Mouse (Mus musculus) midbrain, embryonic 15.5 days (tissue): ENCODE data around the gene Gm20388. TPM values are rescaled to one million over a fixed set of nuclear protein-coding genes. Genes with fewer than 3 reads are reported as not detected.

Experiments used
- ATAC-seq: fragments of 200-750 bp; cut with Nextera tagmentation; replicated peaks from 2 replicates; pipeline ENCODE4 v1.8.0; 2017; ENCODE audit warnings: moderate TSS enrichment
- H3K27ac ChIP-seq: fragments of 300-500 bp; sonication (generic); 2 replicates; pipeline ENCODE4 v1.5.1; 2015; ENCODE audit warnings: mild to moderate bottlenecking, inconsistent platforms
- H3K27me3 ChIP-seq: fragments of 300-500 bp; sonication (generic); replicated peaks from 2 replicates; pipeline ENCODE4 v1.6.1; 2015; ENCODE audit warnings: inconsistent platforms
- H3K36me3 ChIP-seq: fragments of 300-500 bp; sonication (generic); replicated peaks from 2 replicates; pipeline ENCODE4 v1.6.1; 2015; ENCODE audit warnings: inconsistent platforms
- H3K4me1 ChIP-seq: fragments of 300-500 bp; sonication (generic); 2 replicates; pipeline ENCODE4 v1.6.1; 2015; ENCODE audit warnings: inconsistent platforms
- H3K4me2 ChIP-seq: fragments of 300-500 bp; sonication (generic); 2 replicates; pipeline ENCODE4 v1.6.1; 2015; ENCODE audit warnings: inconsistent platforms, mild to moderate bottlenecking, moderate library complexity
- H3K4me3 ChIP-seq: fragments of 300-500 bp; sonication (generic); 2 replicates; pipeline ENCODE4 v1.5.1; 2015; ENCODE audit warnings: mild to moderate bottlenecking, inconsistent platforms
- H3K9ac ChIP-seq: fragments of 300-500 bp; sonication (generic); 2 replicates; pipeline ENCODE4 v1.6.1; 2015; ENCODE audit warnings: mild to moderate bottlenecking, inconsistent platforms
- H3K9me3 ChIP-seq: fragments of 300-500 bp; sonication (generic); 2 replicates; pipeline ENCODE4 v1.6.1; 2016; ENCODE audit warnings: inconsistent platforms
- WGBS: fragments of 180-500 bp; shearing (Covaris S2); methylation state at CpG from one replicate; pipeline ENCODE4 v1.1.7; 2015; ENCODE audit warnings: mixed read lengths; 5-methylcytosine and 5-hydroxymethylcytosine counted together
- polyA plus RNA-seq: library from polyadenylated mRNA; unstranded; fragments of >200 nt; fragmentation: Nextera tagmentation; extraction: Ambion mirVana; gene quantifications from 2 replicates; pipeline ENCODE4 v1.2.1, GENCODE M21; 2015

The Gm20388 gene
- polyA plus RNA-seq, 1 experiment from 2014 or later = 5.6 TPM

DNA sequence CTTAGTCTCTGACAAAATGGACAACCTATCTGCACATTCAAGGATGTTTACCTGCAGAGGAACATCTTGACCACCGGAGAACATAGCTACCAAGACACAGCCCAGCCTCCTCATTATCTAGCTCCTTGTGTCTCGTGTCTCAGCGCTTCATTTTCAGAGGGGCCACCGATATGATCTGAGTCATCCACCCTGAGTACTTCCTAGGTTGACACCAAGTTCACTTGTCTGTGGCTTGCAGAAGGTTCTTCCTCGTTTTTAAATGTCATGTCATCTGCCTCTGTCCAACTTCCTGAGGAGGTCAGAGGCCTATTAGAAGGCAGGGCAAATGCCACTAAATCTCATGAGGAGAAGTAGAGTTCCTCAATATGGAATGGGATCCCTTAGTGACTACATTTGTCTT lies 201.9 kb downstream of the Gm20388 start:
- Histone ChIP-seq H3K36me3 (no peaks in the 10 kb centered on the region), H3K4me1 (peaks cover 21% of the 10 kb centered on the region), H3K9ac (no peak overlapping the region), H3K9me3 (no peaks in the 10 kb centered on the region), H3K4me2 (0 out of 2 replicates have a peak overlapping the region, but pooled peaks have one; percentile 77), H3K27me3 (peaks cover 6% of the 10 kb centered on the region; the same call in 1 of the 2 replicates), H3K4me3 (no peak overlapping the region), H3K27ac (no peak overlapping the region)
- ATAC-seq = no peak
- 90% methylated on average over 5 of the region's 5 CpGs for WGBS

DNA sequence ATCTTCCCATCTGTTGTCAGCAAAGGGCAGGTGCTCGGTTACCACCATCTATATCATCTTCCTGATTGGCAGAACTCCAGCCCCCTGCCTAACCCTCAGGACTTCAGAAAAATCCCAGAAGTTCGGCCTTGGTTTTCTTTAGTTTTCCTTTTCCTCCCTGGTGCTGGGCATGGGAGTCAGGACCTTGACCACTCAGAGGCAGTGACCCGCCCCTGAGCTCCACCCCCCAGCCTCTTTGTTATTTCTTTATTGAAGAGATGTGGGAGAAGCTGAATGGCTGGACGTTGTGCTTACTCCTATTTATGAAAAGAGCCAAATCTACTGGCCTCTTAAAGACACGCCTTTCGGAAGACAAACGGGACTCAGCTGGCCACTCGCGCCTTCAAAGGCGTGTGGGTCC lies 202.7 kb downstream of the Gm20388 start:
- peak overlapping the region; percentile 86 for H3K4me3 ChIP-seq
- H3K4me2 ChIP-seq = peak overlapping the region; percentile 77
- H3K27ac ChIP-seq = peak overlapping the region; percentile 90
- ATAC-seq = peak; percentile 34
- H3K9ac ChIP-seq = peak overlapping the region; percentile 67
- no peaks in the 10 kb centered on the region for H3K36me3 ChIP-seq
- H3K27me3 ChIP-seq = peaks cover 6% of the 10 kb centered on the region; the same call in 1 of the 2 replicates
- peaks cover 21% of the 10 kb centered on the region for H3K4me1 ChIP-seq
- no peaks in the 10 kb centered on the region for H3K9me3 ChIP-seq
- 5% methylated on average over 10 of the region's 10 CpGs for WGBS

DNA sequence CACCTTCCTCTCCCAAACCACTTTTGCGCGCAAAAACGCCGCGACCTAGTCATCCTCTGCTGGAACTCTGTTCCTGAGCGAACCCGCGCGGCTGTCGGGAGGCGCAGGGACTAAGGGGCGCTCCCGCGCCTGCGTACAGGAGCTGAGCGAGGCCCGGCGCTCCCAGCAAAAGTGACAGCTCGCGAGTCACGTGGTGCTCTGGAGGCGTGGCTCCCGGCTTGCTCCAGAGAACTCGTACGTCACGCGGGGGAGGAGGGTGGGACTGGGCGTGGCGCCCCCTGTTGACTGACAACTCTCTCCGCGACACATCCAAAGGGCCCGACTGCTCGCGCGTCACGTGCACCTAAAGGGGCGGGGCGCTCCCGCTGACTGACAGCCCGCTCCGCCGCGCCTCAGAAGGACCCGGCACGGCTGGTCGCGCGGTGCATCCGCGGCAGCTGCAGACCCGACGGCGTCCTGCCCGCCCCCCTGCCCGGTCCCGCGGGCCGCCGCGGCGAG lies 203.2 kb downstream of the Gm20388 start, which contains the start of gene 6430548M08Rik:
Gene 6430548M08Rik, plus strand, starts transcription at position 395 of the 498 bp plus-strand sequence.
- under 1% methylated on average over 61 of the region's 61 CpGs for WGBS
- Histone ChIP-seq H3K9me3 (no peaks in the 10 kb centered on the region), H3K4me1 (peaks cover 21% of the 10 kb centered on the region), H3K9ac (peak within 1 kb of the TSS; percentile 81), H3K27ac (peak within 1 kb of the TSS; percentile 90), H3K36me3 (no peaks in the 10 kb centered on the region), H3K27me3 (peaks cover 6% of the 10 kb centered on the region; the same call in 1 of the 2 replicates), H3K4me3 (peak within 1 kb of the TSS; percentile 86), H3K4me2 (peak within 1 kb of the TSS; percentile 77)
- ATAC-seq = peak; percentile 96

DNA sequence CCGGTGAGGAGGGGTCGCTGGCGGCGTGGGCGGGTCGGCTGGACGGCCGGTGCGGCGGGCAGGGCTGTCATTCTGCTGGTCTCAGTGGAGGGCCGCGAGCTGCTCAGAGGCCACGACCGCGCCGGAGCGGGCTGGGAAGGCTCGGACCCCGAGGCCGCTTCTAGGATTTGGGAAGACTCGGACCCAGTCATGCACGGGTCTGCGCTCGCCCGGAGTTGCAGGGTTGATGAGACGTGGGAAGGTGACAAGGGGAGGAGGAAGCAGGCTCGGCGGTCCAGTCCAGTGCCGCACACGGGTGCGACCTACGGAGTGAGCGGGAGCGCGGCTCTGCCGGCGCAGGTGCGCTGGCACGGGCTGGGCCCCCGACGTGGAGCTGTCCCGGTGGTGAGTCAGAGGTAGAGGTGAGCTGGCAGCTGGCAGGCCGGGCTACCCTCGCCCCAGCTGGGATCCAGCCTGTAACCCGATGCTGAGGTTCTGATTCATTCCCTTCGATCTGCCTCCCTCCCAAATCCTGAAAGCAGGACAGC lies 203.7 kb downstream of the Gm20388 start:
- peak; percentile 72 for ATAC-seq
- peaks cover 6% of the 10 kb centered on the region; the same call in 1 of the 2 replicates for H3K27me3 ChIP-seq
- peak overlapping the region; percentile 77 for H3K4me2 ChIP-seq
- no peaks in the 10 kb centered on the region for H3K9me3 ChIP-seq
- WGBS = 1% methylated on average over 46 of the region's 46 CpGs
- peak overlapping the region; percentile 86 for H3K4me3 ChIP-seq
- no peaks in the 10 kb centered on the region for H3K36me3 ChIP-seq
- peak overlapping the region; percentile 88 for H3K27ac ChIP-seq
- H3K9ac ChIP-seq = peak overlapping the region; percentile 81
- peaks cover 21% of the 10 kb centered on the region for H3K4me1 ChIP-seq

DNA sequence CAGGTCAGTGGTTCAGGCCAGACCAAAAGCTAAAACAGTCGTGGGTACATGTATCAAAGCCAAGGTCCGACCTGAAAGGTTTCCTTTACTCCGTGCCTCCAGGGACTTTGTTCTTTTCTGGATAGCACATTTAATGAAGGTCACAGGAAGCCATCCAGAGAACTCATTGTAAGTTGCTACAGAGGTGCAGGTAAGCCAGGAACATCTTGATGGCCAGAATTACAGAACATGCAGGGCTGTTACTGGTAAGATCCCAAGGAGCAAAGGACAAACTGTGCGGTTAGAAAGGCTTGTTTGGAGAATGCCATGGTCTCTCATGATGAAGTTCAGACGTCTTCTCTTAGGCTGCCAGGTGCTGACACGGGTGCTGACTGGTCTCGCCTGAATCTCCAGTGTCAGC lies 206.0 kb downstream of the Gm20388 start:
- Histone ChIP-seq H3K9me3 (no peaks in the 10 kb centered on the region), H3K27me3 (peaks cover 6% of the 10 kb centered on the region; the same call in 1 of the 2 replicates), H3K9ac (no peak overlapping the region), H3K4me3 (no peak overlapping the region), H3K36me3 (no peaks in the 10 kb centered on the region), H3K4me1 (peaks cover 21% of the 10 kb centered on the region), H3K27ac (no peak overlapping the region), H3K4me2 (no peak overlapping the region)
- ATAC-seq = no peak
- WGBS = 75% methylated on average over 7 of the region's 7 CpGs

DNA sequence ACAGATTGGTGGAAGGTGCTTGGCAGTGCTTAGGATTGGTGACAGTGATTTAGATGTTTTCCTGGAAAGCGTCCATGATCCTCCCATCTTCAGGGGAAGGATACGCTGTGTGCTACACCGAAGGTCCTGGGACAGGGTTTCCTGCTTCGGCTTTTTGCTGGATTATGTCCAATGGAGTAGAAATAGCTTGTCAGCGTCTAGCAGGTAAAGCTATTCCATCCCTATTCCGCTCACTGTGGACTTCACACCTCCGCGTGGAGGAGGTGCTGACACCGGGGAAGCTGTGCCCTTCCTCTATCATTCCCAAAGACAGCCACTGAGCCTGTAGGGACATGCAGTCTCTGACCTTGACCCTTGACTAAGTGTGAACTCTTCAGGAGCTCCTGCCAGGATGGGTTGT lies 207.5 kb downstream of the Gm20388 start:
- no peak overlapping the region for H3K9ac ChIP-seq
- H3K27me3 ChIP-seq = peaks cover 6% of the 10 kb centered on the region; the same call in 1 of the 2 replicates
- no peaks in the 10 kb centered on the region for H3K9me3 ChIP-seq
- no peak for ATAC-seq
- no peaks in the 10 kb centered on the region for H3K36me3 ChIP-seq
- no peak overlapping the region for H3K4me3 ChIP-seq
- peaks cover 18% of the 10 kb centered on the region for H3K4me1 ChIP-seq
- H3K4me2 ChIP-seq = no peak overlapping the region
- 91% methylated on average over 9 of the region's 9 CpGs for WGBS
- no peak overlapping the region for H3K27ac ChIP-seq

DNA sequence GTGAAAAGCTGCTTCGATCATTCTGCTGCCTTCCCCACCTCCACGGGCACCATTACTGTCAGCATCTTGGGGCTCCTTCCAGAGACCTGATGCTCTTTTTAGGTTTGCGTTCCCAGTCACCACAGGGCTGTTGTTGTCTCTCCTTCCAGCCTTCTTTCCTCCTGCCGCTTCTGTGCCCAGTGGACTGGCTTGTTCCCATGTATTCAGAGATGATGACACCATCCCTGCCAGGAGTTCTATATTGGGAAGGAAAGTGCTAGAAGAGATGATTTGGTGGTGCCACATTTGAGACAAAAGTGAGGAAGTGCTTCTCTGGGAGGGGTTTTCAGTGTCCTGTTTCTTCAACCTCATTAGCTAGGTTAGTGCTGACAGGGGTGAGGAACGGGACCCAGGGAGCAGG lies 208.2 kb downstream of the Gm20388 start:
- no peak overlapping the region for H3K4me3 ChIP-seq
- H3K9ac ChIP-seq = no peak overlapping the region
- peaks cover 6% of the 10 kb centered on the region; the same call in 1 of the 2 replicates for H3K27me3 ChIP-seq
- ATAC-seq = no peak
- peaks cover 16% of the 10 kb centered on the region for H3K4me1 ChIP-seq
- no peak overlapping the region for H3K4me2 ChIP-seq
- H3K36me3 ChIP-seq = no peaks in the 10 kb centered on the region
- H3K9me3 ChIP-seq = no peaks in the 10 kb centered on the region
- WGBS = 85% methylated on average over 5 of the region's 5 CpGs
- H3K27ac ChIP-seq = no peak overlapping the region

DNA sequence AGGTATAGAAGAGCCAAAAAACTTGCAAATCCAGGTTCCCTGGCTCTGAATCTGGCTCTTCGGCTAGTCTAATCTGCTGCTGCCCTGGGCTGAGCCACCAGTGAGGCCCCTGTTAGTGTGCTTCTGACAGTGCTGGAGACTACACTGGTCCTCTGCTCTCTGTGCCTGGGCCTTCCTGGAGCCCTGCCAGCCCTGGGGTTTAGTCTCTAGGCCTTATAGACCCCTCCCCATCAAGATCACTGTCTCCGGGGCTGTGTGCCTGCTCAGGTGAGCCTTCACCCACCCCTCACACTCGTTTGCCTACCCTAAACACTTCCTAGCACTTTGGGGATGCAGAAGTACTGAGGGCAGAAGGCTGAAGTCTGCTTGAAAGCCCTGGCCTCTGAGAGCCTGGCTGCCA lies 208.8 kb downstream of the Gm20388 start:
- H3K9me3 ChIP-seq = no peaks in the 10 kb centered on the region
- peaks cover 17% of the 10 kb centered on the region for H3K4me1 ChIP-seq
- H3K9ac ChIP-seq = no peak overlapping the region
- 69% methylated on average over 3 of the region's 3 CpGs for WGBS
- H3K27ac ChIP-seq = no peak overlapping the region
- H3K36me3 ChIP-seq = no peaks in the 10 kb centered on the region
- no peak for ATAC-seq
- no peak overlapping the region for H3K4me2 ChIP-seq
- no peak overlapping the region for H3K4me3 ChIP-seq
- H3K27me3 ChIP-seq = peaks cover 6% of the 10 kb centered on the region; the same call in 1 of the 2 replicates

DNA sequence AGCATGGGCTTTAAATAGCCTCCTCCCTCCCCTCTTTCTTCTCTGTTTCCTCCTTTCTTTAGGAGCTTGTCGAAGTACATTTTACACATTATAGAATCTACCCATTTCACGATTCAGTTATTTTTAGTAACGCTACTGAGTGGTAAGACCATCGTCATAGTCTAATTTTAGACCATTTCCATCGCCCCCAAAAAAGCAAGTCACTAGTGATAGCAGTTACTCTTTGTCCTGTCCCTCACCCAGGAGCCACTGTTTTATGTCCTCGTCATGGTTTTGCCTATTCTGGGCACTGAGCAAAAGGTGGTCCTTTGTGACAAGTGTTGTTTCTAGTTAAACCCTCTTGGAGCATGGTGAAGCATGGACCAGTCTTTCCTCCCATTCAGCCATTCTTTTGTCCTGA lies 209.3 kb downstream of the Gm20388 start:
- ATAC-seq = no peak
- H3K4me1 ChIP-seq = peaks cover 17% of the 10 kb centered on the region
- H3K27ac ChIP-seq = no peak overlapping the region
- no peak overlapping the region for H3K4me3 ChIP-seq
- H3K9me3 ChIP-seq = no peaks in the 10 kb centered on the region
- H3K9ac ChIP-seq = no peak overlapping the region
- H3K36me3 ChIP-seq = no peaks in the 10 kb centered on the region
- H3K4me2 ChIP-seq = no peak overlapping the region
- WGBS = 77% methylated on average over 6 of the region's 6 CpGs
- peaks cover 5% of the 10 kb centered on the region; the same call in 1 of the 2 replicates for H3K27me3 ChIP-seq

DNA sequence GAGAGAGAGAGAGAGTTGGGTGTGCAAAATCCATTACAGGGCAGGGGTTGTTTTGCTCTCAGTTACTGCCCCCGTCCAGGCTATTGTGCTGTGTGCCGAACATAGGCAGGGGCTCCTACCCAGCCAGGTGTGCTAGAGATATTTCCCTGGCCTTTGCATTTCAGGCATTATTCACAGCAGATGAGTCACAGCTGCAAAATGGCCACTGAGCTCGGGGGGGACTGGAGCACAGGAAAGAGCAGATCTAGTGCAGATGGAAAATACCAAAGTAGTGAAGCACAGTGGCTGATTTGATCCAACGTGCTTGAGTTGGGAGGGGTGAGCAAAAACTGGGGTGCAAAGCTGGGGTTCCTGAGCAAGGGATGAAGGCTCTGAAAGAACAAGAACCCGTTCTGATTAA lies 210.3 kb downstream of the Gm20388 start:
- no peak overlapping the region for H3K9ac ChIP-seq
- no peak overlapping the region for H3K4me2 ChIP-seq
- H3K36me3 ChIP-seq = no peaks in the 10 kb centered on the region
- ATAC-seq = no peak
- H3K27ac ChIP-seq = no peak overlapping the region
- 68% methylated on average over 5 of the region's 5 CpGs for WGBS
- no peaks in the 10 kb centered on the region for H3K9me3 ChIP-seq
- H3K4me3 ChIP-seq = no peak overlapping the region
- peaks cover 17% of the 10 kb centered on the region for H3K4me1 ChIP-seq
- no peaks in the 10 kb centered on the region; the same call in 1 of the 2 replicates for H3K27me3 ChIP-seq

DNA sequence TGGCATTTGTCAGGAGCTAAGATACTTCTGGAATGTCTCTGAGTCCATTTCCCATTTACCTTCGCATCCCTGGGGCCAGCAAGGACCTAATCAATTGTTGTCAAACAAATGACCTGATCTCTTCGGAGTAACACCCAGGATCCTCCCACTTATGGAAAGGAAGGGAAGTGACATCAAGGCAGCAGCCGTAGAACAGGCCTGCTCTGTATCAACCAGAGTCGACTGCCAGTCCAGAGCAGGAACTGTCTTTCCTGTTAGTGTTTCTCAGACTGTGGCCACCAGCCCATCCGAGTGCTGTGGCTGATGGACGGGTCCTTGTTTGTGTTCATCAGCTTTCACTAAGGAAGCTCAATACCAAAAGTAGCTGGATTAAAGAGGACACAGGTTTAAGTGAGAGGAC lies 213.6 kb downstream of the Gm20388 start:
- no peaks in the 10 kb centered on the region for H3K36me3 ChIP-seq
- H3K9me3 ChIP-seq = no peaks in the 10 kb centered on the region
- H3K4me1 ChIP-seq = peaks cover 34% of the 10 kb centered on the region
- no peak overlapping the region for H3K4me3 ChIP-seq
- H3K27ac ChIP-seq = peak overlapping the region; percentile 9; the same call in 1 of the 2 replicates
- WGBS = 60% methylated on average over 6 of the region's 6 CpGs
- ATAC-seq = no peak
- no peaks in the 10 kb centered on the region for H3K27me3 ChIP-seq
- H3K4me2 ChIP-seq = no peak overlapping the region
- H3K9ac ChIP-seq = no peak overlapping the region

DNA sequence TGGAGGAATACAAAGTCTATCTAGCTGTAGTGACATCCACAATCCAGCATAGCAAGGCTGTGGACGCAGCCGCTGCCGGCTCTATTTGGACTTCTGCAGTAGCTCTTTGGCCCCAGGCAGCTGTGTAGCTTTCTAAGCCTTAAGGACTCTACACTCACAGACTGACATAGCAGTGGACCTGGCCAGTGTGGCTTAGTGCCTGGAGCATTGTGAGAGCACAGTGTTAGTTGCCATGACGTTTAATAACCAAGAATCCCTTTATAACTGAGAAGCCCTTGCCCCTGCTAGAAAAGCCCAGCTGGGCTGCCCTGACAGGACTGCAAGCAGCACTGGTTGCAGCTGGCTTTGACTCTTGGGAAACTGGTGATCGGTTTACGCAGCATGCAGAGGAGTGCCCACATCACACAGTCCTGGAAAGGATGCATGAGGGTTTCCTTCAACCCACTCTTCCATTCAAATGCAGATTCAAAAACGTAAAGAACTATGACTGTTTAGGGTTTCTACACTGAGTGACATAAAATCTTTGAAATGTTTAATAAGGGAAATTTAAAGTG lies 214.3 kb downstream of the Gm20388 start:
- H3K36me3 ChIP-seq = no peaks in the 10 kb centered on the region
- no peak overlapping the region for H3K9ac ChIP-seq
- WGBS = 27% methylated on average over 7 of the region's 7 CpGs
- no peaks in the 10 kb centered on the region for H3K9me3 ChIP-seq
- H3K4me3 ChIP-seq = no peak overlapping the region
- 0 out of 2 replicates have a peak overlapping the region, but pooled peaks have one; percentile 17 for H3K27ac ChIP-seq
- ATAC-seq = peak; percentile 65; the same call in 1 of the 2 replicates
- H3K4me2 ChIP-seq = no peak overlapping the region
- H3K4me1 ChIP-seq = peaks cover 34% of the 10 kb centered on the region
- no peaks in the 10 kb centered on the region for H3K27me3 ChIP-seq
